Mouse (Mus musculus) layer of hippocampus, adult 9-10 months (tissue): ENCODE data around the gene Ppm1b.

Source experiments
- DNase-seq: peaks from one replicate; pipeline ENCODE4 v3.0.0; 2022; ENCODE audit warnings: low spot score

Ppm1b gene

DNA sequence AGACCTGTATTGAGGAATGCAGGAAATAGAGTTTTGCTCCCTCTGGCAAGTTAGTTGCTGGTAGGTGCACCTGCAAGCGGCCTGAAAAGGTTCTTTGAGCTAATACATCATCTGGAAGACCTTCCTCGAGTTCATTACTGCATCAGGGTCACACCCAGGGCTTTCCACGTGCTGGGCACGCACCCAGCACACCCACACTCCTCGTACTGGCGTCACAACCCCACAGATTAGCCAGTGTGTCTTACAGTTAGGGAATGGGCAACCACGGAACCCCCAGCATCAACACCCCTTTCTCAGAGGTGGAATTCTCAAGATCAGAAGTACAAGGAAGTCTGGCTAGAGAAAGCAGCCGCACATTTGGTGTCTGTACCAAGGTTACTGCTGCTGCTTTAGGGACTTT, 67.7 kb downstream of the Ppm1b start:
- DNase-seq, result no peak

DNA sequence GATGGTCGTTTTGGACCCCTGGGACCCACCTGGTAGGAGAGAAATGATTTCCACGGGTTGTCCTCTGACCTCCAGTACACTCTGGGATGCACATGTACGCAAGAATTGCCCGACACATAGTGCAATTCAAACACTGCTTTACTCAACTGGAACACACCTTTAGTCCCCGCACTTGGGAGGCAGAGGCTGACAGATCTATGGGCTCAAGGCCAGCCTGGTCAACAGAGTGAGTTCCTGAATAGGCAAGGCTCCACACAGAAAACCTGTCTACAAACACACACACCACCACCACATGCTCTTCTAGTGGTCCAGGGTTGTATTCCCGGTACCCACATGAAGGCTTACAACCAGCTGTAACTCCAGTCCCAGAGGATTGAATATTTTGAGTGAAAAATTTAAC, 68.6 kb downstream of the Ppm1b start:
- no peak for DNase-seq

DNA sequence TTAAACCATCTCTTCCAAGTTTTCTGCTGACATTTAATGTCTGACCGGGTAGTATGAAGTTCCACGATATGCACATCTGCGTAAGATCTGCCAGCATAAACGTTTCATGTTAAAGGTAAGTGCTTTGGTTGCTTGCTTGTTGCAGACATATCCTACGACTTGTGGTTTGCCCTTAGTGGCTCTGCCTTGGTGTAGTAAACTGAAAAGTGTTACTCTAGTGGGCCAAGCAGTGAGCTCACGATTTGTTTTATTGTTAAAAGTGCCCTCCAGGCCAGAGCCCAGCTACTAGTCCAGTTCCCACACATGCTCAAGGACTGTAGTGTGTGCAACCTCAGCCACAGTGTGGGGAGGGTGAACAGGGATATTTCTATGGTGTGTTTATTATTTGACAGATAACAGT, 69.9 kb downstream of the Ppm1b start:
- DNase-seq, result no peak

DNA sequence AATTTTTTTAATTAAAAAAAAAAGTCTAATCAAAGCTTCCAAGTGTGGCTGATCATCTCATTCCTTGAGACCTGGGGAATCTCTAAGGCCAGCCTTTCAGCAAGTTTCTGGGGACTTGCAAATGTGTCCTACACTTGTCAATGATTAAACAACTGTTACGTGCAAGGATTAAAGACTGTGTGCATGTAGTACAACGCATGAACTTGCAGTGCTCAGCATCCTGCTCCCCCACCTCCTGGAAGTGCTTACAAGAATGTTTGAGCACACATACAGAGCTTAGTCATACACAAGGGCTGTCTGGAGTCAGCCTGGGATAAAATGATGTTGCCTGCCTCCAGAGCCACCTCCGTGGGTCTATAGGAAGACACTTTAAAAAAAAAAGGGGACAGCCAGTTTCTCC, 70.7 kb downstream of the Ppm1b start:
- DNase-seq, result no peak

DNA sequence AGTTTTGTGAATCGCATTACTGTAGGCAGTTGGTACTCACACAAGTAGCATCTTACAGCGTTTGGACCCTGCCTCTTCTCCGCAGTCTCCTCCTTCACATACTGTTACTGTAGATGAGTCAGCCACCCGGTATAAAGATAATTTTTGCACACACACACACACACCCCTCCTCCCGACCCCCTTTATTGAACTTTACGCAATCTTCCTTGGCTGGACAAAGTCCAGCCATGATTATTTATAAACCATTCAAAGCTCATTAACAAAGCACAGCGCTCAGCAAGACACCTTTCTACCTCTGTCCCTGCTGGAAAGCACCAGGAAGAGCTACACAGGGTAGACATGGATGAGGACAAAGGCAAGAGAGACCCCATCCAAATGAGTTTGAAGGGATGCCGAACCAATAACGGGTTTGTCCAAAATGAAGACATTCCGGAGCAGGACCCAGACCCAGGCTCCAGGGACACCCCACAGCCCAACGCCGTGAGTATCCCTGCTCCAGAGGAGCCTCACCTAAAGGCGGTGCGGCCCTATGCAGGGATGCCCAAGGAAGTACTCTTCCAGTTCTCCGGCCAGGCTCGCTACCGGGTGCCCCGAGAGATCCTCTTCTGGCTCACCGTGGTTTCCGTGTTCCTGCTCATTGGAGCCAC, 71.7 kb downstream of the Ppm1b start, which contains the start of gene Slc3a1:
Gene Slc3a1 (plus strand): TSS at position 284 of the 647 bp plus-strand sequence.
- DNase-seq, result no peak

DNA sequence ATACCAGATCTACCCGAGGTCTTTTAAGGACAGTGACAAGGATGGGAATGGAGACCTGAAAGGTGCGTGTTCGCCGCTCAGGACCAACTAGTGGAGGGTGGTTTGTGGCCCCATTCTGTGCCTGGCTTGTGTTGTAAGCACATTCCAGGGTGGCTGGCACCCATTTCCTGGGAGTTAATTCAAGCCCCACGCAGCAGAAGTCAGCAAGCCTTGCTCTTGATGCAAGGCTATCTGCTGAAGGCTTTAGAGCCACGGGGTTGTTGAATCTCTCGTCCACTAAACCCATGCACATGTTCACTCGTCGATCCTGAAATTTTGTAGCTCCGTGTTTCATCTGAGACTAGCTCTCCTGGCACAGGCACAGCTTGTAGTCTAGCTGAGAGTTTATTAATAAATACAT, 72.3 kb downstream of the Ppm1b start:
- no peak for DNase-seq

DNA sequence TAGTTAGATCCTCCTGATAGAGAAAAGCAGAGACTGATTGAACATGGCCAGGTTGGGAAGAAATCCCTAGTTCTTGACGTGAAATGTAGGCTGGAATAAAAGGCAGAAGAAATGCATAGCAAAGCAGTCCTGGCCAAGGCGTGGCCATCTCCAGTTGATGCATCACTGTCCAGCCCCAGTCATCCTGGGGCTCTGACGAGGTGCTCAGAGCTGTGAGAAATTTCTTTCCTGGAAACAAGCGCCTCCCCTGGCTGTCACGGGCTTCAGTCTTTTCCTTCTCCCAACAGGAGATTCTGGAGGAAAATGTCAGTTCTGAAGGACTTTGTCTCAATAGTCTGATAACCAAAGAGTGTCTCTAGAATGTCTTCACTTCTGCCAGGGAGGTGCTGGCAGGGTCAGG, 74.1 kb downstream of the Ppm1b start:
- DNase-seq, result no peak

DNA sequence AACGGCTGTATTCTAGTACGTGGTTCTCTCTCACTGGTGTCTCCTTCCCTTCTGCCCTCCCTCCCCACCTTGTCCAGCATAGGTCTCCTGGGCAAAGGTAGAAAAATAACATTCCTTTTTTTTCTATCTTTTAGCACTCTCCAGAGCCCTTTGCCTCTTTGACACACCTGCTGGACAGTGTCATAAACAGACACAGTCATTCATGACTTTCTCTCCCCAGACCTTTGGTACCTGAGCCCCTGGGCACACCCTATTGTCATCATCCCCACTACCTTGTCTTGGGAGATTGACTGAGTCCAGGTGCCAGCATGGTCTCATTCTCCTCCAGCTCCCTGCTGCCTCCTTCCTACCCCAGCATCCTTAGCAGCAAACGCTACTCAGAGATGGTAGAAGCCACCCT, 76.5 kb downstream of the Ppm1b start:
- no peak for DNase-seq

DNA sequence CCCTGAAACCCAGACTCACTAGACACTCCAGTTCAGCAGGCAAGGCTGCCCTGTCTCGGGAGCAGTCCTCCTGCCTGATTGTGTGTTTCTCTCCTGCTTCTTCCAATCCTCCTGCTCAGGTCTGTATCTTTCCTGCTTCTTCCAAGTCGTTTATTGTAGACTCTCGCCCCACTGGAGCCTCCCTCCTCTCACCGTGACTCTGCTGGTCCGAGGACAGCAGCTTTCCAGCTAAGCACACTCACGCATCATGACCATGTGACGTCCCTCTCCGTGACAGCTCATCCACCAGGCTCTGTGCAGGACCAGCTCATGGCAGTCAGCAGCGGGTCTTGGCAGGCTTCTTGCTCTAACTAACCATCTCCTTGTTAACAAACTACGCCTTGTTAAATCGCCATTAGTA, 77.5 kb downstream of the Ppm1b start:
- DNase-seq, result no peak

DNA sequence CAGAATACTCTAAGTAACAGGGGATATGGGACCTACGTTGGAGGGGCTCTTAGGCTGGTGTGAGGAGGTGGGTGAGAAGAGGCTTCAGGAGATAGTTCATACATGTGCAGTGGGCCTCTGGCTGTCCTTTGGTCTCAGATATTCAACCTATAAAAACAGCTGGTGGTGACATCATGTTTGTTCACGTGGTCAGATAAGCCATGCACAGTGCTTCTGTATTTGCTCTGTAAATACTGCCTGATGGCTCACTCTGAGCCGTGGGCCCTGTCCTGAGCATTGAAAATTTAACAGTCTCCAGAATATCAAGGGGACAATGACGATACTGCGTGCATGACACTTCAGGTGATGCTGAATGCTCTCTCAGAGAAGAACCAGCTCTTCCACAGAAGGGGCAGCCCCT, 81.3 kb downstream of the Ppm1b start:
- DNase-seq, result no peak

DNA sequence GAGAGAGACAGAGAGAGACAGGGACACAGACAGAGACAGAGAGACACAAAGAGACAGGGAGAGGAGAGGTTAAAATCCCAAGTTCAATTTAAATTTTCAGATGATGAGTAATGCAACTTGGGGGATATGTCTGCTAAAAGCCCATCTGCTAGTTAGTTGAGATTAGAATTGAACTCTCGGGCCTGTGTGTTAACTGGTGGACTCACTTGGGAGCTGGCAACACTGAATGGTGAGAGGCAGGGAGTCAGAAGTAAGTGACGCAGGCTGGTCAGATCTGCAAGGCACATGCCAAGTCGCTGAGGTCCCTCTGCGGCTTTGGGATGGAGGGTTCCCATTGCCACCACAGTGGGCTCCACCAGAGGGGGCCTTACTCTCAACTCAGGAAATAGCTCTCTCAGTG, 81.8 kb downstream of the Ppm1b start:
- no peak for DNase-seq

DNA sequence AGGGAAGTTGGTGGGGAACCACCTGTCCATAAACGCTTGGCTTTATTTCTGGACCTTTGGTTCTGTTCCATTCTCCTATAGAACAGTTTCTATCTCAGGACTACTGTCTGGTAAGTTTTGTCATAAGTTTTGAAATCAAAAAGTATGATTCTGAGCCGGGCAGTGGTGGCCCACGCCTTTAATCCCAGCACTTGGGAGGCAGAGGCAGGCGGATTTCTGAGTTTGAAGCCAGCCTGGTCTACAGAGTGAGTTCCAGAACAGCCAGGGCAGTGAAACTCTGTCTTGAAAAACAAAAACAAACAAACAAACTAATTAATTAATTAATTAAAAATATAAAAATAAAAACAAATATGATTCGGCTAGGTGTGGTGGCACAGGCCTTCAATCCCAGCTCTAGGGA, 82.2 kb downstream of the Ppm1b start:
- no peak for DNase-seq

DNA sequence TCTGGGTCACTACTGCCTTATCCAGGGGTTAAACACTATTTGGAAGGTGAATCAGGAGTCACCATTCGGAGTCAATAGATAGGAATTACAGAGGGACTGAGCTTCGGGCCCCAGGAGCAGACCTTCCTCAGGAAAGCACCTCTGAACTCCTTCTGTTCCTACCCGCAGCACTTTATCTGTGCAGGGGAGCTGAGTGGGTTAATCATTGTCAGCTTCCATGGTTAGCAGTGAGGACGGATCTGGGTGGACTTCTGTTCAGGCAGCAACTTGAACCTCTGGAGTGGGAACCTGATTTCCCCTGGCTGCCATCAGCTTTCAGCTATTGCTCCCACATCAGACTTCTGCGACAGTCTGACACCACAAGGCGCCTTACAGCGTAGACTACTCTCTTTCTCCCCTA, 84.4 kb downstream of the Ppm1b start:
- no peak for DNase-seq

DNA sequence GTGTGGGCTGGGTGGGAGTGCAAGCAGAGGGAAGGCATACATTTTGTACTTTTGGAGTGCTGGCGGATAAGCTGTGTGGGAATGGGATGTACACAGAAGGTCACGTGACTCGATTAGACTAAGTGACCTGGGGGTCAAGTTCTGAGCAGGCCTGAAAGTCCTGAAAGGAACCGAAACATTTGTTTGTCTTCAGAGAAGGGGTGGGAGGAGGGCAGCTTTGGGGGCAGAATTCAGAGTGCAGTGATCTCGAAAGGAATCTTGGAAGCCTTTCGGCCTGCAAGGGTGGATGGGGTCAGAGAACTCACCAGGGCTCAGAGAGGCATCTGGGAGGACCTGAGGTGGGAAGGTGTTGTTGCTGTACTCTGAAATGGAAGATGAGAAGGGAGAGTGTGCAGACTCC, 85.9 kb downstream of the Ppm1b start:
- DNase-seq, result no peak

DNA sequence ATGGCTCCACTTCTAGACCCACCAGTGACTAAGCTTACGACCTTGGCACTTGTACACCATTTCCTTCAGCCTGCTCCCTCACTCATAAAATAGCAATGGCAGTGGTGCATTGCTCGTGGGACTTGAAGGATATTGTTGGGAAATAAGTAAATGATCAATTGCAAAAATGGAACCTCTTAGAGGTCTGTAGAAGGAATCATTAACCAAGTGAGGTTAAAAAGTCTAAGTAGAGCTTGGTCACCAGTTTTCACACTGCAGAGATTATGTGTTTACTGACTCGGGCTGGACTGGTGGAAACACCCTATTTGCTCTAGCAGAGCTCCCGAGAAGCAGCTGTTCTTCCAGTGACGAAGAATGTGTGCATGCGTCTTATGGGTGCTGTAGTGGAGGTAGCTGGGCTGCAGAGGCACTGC, 86.9 kb downstream of the Ppm1b start:
- no peak for DNase-seq

DNA sequence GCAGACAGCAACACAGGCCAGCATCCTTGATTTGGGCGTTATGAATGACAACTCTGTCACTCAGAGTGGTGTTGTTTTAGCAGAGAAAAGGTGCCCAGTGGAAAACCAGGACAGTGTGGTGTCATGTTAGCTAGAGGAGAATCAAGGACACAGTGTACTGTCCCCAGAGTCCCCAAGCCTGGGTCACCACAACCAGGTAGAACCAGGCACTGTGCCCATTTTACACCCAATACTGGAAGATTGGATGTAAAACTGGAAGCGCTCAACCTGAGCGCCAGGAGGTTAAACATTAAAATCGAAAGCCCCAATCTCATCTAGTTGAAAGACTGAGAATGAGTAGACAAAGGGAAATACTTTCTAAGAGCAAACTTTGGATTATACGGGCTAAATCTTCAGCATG, 87.9 kb downstream of the Ppm1b start:
- DNase-seq, result no peak

DNA sequence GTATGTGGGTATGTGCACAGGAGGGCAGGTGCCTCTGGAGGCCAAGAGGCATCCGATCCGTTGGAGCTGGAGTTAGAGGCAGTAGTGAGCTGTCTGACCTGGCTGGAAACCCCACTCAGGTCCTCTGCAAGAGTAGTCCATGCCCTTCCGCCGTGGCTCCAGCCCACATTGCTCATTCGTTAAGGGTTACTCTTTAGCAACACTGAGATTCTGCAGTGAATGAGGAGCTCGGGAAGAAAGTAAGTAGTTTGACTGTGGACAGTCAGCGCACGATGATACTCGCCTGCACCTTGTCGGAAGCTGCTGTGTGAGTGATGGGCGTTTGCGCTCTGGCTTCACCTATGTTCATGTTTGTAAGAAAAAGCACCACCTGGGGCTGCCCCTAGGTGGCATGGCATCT, 88.6 kb downstream of the Ppm1b start:
- DNase-seq, result no peak

DNA sequence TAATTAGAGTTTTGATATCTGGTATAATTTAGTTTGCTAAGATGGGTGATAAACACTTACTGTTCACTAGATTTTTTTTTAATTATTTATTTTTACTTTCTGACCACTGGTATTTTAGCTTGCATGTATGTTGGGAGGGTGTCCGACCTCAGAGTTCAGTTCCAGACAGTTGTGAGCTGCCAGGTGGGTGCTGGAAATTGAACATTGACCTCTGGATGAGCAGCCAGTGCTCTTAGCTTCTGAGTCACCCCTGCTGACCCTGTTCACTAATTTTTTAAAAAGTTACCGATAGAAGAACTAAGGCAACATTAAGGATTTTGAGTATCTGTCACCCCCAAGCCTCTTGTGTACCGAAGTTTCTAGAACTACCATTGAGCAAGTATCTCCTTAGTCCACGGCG, 91.8 kb downstream of the Ppm1b start:
- no peak for DNase-seq

DNA sequence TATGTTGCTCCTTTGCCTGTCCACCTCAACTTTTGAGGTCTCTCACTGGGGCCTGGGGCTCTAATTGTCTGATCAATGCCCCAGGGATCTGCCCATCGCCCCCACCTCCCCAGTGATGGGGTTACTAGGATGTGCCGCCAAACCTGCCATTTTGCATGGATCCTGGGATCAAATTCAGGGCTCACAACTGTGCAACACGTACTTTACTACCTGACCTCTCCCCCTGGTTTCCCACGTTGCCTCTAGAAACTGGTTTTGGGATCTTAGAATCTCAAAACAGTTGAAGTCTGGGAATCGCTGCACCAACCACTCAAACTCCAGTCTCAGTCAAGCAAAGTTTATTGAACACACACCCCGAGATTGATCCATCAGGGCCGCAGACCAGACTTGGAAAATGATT, 101.7 kb downstream of the Ppm1b start:
- DNase-seq, result no peak

DNA sequence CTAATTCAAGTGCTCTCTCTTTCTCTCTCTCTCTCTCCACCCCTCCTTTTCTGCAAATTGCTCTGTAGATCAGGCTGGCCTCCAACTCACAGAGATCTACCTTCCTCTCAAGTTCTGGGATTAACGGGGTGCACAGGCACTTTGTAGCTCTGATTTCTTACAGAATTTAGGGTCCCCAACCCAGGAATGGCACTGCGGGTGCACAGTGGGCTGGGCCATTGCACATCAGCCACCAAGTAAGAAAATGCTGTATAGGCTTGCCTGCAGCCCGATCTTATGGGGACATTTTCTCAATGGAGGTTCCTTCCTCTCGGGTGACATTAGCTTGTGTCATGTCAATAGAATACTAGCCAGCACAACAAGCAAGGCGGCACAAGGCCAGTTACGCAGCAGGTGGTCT, 102.6 kb downstream of the Ppm1b start:
- DNase-seq, result no peak

DNA sequence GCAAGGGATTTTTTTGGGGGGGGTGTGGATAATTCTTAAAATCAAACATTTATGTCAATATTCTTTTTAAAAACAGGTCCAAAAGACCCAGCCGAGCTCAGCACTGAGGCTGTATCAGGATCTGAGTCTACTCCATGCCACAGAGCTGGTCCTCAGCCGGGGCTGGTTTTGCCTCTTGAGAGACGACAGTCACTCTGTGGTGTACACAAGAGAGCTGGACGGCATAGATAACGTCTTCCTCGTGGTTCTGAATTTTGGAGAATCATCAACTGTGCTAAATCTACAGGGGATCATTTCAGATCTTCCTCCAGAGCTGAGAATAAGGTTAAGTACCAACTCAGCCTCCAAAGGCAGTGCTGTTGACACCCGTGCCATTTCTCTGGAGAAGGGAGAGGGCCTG, 107.0 kb downstream of the Ppm1b start:
- no peak for DNase-seq

DNA sequence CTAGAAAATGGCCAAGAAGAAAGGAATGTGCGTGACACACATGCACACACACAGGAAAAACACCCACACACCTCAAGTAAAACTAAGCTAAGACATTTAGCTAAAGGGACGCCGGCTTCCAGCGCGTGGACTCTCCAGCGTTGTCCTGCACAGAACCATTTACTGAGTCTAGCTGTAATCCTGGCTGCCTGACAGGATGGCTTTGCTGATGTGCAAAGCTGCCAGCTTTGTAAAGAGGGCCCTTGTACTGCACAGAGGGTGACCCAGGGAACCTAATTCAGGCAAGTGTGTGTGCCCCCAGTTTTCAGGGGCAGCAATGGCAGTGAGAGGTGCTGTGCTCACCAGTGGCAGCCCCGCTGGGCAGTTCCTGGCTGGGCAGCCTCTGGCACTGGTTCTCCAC, 110.8 kb downstream of the Ppm1b start:
- no peak for DNase-seq

DNA sequence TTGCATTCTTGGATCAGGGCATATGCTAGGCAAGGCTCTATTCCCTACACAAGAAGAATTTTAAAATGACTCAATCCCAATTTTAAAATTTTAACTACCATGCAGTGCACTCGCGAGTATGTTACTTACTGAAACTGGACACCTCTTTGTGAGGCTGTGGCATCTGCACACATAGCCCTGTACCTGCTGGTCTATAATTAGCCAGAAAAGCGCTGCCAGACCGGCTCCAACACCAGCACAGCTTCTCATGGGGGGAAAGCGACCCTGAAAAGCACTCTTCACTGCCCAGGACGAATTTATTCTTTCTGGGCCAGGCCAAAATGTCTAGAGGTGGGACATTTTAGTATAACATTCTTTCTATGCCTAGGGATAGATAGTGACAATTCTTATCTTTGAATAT, 114.1 kb downstream of the Ppm1b start:
- no peak for DNase-seq

DNA sequence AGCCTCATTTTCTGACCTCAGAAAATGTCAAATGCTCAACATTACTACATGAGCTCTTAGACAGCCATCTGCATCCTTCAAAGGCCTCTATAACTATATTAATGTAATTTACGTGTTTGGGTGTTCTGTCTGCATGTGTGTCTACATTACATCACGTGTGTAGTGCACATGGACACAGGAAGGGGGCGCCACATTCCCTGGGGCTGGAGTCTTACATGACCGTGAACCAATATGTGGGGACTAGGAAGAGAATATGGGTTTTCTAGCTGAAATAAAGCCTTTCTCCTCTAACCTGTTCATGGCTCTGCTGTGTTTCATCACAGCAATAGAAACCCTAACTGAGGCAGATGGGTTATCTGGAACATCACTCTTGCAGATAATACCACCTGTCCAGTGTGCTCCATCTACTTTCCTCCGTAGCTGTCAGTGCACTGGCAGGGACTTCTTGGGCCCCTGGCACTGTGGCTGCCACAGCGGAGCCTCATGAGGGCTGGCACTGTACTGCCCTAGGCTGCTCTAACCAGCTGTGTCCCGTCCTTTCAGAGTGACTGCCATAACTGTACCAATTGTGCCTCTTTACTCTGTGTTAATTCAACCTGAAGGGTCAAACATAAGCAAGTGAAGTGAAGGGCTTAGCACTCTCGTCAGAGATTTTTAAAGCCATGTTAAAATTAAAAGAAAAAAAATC, 114.7 kb downstream of the Ppm1b start:
- no peak for DNase-seq
